Mouse (Mus musculus): ENCODE results near the gene Car10.
A peak's percentile ranks its signal among the peaks of the same experiment; 100 is the strongest.
"Not testable (repeated sequence)": the region's sequence is repeated elsewhere in the genome, so short reads cannot be mapped to it uniquely, and the experiment has no call there.

Car10 gene

GRCm38 (mm10) chr11:93391159-93391558 lies 293.3 kb downstream of the Car10 start:
- DNase-seq (ENCODE audit: low spot score in 2 of 2) = no peak

DNA sequence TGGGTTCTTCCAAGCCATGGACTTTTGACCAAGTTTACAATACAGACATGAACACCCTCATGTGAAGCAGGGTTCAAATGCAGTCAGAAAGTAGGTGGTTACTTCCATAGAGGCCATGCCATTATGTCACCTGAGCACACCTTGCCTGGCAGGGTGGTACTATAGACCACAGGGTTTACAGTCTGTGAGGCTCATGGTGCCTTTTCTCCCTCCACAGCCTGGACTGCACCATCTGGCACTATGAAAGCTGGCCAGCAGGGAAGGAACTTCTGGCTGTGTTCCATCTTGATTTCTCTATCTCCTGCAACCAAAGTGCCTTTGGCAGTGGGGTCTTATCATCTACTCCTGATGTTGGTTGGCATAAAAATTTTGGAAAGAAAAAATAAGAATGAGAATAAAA lies 295.5 kb downstream of the Car10 start:
- DNase-seq (ENCODE audit: low spot score in 2 of 2) = not testable (repeated sequence)

DNA sequence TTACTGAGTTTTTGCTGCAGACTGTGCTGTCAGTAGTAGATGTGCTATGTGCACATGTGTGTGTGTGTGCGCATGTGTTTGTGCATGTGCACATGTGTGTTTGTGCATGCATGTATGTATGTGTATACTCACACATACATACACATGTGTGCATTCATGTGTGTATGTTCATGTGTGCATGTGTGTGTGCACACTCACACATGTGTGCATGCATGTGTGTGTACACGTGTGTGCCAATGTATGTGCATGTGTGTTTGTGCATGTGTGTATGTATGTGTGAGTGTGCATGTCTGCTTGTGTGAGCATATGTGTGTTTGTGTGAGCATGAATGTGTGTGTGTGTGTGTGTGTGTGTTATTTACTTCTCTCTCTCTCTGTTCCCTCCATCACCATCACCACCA lies 298.5 kb downstream of the Car10 start:
- no peak for DNase-seq (ENCODE audit: low spot score in 2 of 2)

DNA sequence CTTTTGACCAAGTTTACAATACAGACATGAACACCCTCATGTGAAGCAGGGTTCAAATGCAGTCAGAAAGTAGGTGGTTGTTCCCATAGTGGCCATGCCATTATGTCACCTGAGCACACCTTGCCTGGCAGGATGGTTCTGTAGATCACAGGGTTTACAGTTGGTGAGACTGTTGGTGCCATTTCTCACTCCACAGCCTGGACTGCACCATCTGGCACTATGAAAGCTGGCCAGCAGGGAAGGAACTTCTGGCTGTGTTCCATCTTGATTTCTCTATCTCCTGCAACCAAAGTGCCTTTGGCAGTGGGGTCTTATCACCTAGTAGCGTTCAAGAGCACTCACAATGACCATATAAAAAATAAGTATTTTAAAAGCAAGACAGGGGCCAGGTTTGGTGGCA lies 303.3 kb downstream of the Car10 start:
- DNase-seq (ENCODE audit: low spot score in 2 of 2) = not testable (repeated sequence)

- DNase-seq (ENCODE audit: low spot score in 2 of 2) = no peak
Measured at GRCm38 (mm10) chr11:93407981-93408380, 310.2 kb downstream of the Car10 start.

GRCm38 (mm10) chr11:93431482-93431881 lies 333.7 kb downstream of the Car10 start:
- DNase-seq (ENCODE audit: low spot score in 2 of 2) = no peak

- no peak for DNase-seq (ENCODE audit: low spot score in 2 of 2)
Measured at GRCm38 (mm10) chr11:93434997-93435915, 337.4 kb downstream of the Car10 start.

GRCm38 (mm10) chr11:93436892-93437291 lies 339.1 kb downstream of the Car10 start:
- DNase-seq (ENCODE audit: low spot score in 2 of 2) = no peak

- DNase-seq (ENCODE audit: low spot score in 2 of 2) = no peak
Measured at GRCm38 (mm10) chr11:93440466-93440865, 342.6 kb downstream of the Car10 start.

GRCm38 (mm10) chr11:93443777-93444176 lies 345.9 kb downstream of the Car10 start:
- no peak for DNase-seq (ENCODE audit: low spot score in 2 of 2)

- DNase-seq (ENCODE audit: low spot score in 2 of 2) = no peak
Measured at GRCm38 (mm10) chr11:93444741-93445140, 346.9 kb downstream of the Car10 start.

- no peak for DNase-seq (ENCODE audit: low spot score in 2 of 2)
Measured at GRCm38 (mm10) chr11:93447566-93447965, 349.7 kb downstream of the Car10 start.

DNA sequence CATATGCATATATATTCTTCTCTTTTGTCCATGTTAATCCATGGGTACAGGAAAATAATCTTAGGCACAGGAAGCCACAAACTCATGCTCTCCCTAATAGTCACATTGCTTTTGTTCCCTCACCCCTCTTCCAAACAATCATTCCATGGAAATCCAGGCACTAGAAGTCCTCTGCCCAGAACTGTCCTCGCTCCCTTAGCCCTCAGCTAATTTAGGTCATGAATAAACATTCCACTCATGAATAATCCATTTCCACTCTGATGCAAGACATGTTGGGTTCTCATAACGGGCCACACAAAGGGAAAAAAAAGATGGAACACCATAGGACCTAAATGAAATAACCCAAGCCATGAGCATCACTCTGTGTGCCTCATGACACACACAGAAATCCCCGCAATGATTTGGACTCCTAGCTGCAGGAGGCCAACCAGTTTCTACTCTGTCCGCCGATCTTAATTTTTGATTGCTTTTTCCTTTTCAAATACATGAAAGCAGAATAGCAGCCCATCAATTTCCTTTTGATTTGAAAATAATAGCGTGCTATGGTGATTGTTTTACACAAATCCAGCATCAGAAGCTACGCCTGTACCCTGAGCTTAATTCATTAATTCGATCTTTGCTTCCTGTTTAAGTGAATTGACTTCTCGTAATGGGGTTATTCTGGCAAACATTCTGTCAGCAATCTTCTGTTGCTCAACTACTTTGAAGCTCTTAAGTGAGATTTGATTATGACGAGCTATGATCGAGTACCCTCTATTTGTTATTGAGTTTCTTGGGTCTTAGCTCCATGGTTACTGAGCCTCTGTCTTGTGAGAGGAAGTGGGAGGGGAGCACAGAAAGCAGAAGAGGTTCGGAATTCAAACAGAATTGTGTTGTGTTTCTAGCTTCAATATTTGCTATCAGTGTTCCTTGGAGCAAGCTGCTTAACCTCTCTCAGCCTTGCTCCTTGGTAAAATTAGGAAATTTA lies 350.7 kb downstream of the Car10 start:
- DNase-seq (ENCODE audit: low spot score in 2 of 2) = no peak

DNA sequence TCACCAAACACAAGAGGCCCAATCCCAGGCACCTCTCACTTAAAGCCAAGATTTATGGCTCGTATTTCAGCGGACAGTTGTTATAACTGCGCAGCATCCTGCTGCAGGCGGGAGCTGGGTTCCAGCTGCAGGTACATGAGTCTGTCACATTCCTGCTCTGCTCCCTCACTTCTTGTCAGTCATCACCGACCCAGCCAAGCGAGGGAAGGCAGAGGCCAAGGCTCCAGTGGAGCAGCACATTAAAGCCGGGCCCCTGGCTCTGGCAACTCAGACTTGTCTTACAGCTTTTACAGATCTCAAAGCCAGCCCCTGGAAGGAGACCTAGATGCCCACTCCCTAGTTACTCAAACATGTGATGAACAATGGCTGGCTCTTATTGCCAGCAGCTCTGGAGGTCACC lies 352.7 kb downstream of the Car10 start:
- no peak for DNase-seq (ENCODE audit: low spot score in 2 of 2)

- DNase-seq (ENCODE audit: low spot score in 2 of 2) = no peak
Measured at GRCm38 (mm10) chr11:93466221-93466620, 368.4 kb downstream of the Car10 start.

DNA sequence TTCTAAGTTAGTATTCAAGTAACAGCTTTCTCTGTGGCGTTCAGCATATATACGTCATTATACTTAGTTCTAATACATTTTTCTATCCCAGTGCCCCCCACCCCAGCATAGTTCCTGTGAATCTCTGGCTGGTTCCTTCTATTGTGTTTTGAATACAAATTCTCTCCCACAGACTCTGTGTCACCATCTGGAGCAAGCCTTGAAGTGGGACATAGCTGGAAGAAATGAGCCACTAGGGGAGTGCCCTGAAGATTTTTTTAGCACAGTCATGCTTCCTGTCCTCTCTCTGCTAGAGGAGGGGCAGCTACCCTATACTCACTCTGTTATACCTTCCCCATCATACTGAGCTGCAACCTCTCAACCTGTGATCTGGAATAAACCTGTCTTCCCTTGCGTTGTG lies 369.9 kb downstream of the Car10 start:
- no peak for DNase-seq (ENCODE audit: low spot score in 2 of 2)

DNA sequence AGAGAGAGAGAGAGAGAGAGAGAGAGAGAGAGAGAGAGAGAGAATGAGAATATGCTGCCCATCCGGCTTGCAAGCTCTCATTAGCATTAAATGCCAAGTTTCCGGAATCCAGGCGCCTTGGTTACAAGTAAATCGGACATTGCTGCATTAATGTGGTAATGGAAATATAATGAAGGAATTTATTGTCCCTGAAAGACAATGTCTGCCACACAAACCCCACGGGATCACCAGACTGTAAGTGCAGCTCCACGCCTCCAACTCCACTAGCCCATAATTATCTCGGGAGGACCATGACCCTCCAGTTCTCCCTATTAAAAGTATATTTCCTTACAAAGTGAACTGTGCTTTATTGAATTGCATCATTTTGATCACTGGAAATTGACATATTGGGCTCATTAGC lies 372.9 kb downstream of the Car10 start:
- no peak for DNase-seq (ENCODE audit: low spot score in 2 of 2)

DNA sequence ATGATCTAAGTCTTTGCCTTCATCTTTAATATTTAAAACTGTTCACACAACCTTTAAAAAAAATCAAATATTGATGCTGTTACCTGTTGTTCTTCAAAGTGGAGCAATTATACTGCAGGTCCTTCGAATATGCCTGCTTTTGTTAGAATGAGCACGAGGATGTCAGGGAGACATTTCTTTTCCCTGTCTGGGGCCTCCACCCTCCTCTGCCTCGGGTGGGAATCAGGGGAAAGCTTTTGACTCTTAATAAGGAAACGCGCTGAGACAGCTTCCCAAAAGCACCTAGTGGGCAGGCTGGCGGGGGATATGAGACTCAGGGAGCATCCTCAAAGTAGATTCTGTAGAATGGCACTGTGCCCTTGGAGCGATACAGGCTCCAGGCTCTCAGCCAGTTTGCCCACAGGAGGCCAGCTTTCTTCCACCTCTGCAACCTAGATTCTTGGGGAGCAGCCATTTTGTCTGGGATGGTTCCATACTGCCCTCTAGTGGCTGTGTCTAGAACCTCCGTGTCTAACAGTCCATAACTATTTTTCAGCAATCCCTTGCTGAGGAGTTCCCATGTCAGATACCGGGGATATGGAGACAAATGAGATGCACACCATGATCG lies 373.8 kb downstream of the Car10 start:
- peak in 1 of 2 experiments; percentile 20 for DNase-seq (ENCODE audit: low spot score in 2 of 2)

DNA sequence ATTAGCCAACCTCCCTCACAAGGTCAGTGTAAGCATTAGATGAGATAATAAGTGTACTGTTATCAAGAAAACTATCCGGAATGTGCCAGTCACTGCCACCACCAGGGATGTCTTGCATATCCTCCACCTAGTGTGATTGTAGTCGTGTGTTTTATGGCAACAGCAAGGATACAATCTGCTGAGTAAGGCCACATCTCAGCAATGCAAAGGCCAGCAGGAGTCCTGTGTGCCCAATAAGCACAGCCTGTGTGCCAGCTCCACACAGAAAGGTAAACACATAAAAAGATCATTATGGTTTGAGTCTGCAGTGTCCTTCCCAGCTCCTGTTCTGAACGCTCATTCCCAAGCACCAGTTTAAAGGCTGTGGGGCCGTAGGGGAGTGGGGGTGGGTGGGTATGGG lies 386.8 kb downstream of the Car10 start:
- no peak for DNase-seq (ENCODE audit: low spot score in 2 of 2)

DNA sequence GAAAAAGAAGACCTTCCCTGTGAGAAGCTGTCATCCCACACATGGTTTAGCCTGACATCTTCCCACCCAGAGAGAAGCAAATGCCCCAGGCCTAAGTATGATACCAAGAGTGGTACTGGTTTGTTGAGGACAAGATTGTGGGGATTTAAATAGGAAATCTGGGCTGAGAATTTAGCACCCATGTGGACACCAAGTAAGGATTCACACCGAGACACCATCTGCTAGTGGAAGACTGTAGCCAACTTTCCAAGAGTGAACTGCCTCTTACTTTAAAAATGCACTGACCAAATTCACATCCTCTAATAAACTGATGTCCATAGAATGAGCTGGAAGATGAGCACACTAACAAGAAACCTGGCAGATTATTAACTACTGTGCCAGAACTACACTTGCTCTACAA lies 389.2 kb downstream of the Car10 start:
- DNase-seq (ENCODE audit: low spot score in 2 of 2) = no peak

GRCm38 (mm10) chr11:93487913-93488604 lies 390.2 kb downstream of the Car10 start:
- DNase-seq (ENCODE audit: low spot score in 2 of 2) = no peak

All from spleen, postnatal 10 days (tissue).